Mouse (Mus musculus) spleen, postnatal 4 days (tissue): ENCODE data around the gene Slfn14.
"Not testable (repeated sequence)": the region's sequence is repeated elsewhere in the genome, so short reads cannot be mapped to it uniquely, and the experiment has no call there.

ENCODE experiments used
- DNase-seq, 2 experiments: peaks; one replicate each; pipeline ENCODE4 v3.0.0; 2022; ENCODE audit warnings: low spot score in 2 of 2

Slfn14 gene

DNA sequence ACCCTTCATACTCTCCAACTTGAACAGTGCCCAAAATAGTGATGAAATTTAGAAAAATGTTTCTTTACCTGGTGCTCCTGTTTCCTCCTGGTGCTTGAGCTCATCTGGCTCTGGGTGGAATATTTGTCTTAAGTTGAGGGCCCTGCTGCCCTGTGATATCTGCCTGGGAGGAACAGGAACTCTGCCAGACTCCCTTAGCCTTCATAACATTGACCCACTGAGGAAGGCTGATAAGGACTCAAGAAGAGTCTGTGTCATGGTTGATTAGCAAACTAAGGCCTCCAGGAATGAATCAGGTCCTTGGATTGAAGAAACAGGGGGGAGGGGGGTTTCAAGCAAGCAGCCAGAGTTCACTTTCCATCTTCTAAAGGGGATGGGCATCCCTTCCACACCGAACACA is at the start of gene Slfn14:
Gene Slfn14, minus strand, starts transcription at position 161 of the 400 bp plus-strand sequence.
- peak in 1 of 2 experiments; percentile 65 for DNase-seq

DNA sequence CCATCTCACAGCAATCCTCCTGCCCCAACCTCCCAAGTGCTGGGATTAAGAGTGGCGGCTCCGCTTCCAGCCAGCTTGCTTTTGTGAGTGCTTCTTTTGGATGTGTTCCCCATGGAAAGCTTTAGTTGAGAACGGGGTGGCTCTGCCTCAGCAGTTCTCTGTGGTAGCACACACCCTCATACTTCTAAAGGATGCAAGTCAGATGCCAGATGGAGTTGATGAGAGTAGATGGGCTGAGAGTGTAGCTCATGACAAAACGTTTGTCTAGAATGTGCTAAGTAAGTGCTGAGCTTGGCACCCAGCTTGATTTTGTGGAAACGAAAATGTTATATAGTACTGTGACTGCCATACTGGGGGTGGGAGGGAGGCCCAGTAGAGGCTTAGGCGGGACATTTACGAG is 49.3 kb upstream of the Slfn14 start:
- DNase-seq = no peak

DNA sequence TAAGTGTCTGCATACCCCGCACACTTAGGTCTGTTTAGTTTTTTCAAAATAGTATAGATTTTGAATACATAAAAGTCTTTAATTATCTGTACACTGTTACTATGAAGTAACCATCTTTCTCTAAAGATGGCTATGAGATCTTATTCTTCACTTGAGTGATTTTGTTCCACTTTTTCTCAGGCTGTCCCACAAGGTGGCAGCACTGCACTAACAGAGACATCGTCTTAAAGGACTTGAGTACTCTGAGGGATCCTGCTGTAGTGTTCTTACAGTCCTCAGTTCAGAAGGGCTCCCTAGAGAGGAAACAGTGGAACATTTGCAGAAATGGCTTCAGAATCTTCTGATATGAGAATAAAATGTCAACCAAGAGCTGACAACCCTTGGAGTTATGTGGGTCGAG is 40.9 kb upstream of the Slfn14 start:
- peak; percentile 49 to 72 for DNase-seq

DNA sequence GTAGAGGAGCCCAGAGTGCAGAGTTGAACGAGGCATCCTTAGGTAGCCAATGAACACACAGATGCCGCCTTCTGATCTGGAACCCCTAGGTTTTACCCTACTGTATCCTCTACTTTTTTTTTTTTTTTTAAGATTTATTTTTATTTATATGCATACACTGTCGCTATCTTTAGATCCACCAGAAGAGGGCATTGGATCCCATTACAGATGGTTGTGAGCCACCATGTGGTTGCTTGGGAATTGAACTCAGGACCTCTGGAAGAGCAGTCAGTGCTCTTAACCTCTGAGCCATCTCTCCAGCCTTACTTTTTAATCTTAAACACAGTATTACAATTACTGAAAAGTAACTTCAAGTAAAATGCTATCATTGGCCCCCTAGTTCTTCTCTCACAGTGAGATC is 40.2 kb upstream of the Slfn14 start:
- DNase-seq = not testable (repeated sequence)

DNA sequence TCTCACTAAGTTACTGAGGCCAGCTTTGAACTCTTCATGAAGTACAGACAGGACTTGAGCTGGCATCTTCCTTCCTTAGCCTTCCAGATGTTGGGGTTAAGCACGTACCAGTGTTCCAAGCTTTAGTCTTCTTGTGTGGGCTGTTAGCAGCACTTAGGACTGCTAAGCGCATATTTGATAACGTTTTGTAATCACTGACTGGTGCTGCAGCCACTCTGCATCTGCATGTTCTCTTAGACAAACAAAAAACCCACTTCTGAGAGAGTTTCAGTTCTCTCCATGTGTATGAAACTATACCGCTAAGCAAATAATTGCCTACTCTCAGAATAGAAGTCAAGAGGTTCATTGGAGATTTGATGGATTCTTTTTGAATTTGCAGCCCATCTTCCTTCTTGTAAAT is 32.5 kb upstream of the Slfn14 start:
- no peak for DNase-seq

DNA sequence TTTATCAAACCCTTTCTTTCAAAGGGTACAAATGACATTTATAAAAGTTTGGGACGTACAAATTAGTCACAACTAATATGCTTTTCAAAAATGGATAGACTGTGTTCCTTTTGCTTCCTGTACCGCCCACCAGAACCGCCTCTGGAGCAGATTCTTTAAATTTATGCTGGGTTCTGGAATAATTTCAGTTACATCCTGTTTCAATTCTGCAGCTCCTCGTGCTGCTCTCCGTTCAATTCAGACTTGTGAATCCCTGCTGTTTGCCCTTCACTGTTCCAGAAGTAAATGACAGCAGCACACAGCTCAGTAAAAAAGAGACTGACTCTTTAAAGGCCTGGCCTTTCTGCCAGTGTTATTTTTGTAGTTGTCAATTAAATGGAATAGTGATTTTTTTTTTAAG is 25.9 kb upstream of the Slfn14 start:
- no peak for DNase-seq

DNA sequence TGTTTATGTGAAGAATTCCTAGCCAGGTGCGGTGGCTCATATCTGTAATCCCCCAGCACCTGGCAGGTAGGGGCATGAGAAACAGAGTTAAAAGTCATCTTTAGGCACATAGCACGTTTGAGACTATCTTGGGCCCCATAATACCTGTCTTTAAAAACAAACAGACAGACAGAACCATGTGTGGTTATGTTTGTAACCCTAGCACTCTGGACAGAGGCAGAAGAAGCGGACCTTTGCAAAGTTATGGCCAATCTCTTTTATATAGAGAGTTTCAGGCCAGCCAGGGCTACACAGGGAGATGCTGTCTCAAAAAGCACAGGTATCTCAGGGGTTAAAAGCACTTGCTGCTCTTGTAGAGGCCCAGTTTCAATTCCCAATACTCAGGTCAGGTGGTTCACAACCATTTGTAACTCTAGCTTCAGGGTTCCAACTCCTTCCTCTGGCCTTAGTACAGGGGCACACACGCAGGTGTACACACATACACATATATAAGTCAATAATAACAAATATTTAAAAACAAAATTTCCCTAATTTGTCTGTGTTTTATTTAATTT is 20.3 kb upstream of the Slfn14 start:
- no peak for DNase-seq

DNA sequence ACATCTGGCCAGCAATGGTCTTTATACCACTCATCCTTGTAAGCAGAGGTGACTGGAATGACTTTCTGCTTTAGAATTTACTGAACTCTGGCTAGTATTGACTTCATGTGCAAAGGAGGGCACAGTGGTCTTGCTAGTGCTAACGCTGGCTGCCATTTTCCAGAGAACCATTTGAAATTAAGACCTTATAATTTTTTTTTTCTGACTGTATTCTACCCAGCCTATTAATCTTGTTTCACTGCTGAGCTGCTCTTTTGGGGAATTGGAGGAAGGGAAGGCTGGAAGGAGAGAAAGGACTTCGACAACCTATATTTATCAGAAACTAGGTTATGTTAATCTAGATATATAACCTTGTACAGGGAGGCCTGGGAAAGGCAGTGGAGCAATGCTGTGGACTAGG is 18.0 kb upstream of the Slfn14 start:
- DNase-seq = no peak

DNA sequence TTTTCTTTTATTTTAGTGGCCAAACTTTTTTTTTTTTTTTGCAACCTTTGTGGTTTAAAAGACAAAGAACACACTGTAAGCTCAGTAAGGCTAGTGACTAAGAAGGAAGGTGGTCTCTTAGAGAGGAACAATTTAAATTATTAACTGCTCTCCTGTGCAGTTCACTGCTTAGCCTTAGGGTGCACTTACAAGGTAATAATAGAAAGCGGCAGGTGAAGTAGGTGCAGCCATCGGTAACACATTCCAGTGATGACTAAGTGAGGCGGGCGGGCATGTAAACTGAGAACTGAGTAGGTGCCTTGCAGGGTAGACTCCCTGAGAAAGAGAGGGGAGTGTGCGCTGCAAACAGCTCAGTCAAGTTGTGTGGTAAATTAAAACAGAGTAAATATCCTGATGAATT is 17.2 kb upstream of the Slfn14 start:
- no peak for DNase-seq

DNA sequence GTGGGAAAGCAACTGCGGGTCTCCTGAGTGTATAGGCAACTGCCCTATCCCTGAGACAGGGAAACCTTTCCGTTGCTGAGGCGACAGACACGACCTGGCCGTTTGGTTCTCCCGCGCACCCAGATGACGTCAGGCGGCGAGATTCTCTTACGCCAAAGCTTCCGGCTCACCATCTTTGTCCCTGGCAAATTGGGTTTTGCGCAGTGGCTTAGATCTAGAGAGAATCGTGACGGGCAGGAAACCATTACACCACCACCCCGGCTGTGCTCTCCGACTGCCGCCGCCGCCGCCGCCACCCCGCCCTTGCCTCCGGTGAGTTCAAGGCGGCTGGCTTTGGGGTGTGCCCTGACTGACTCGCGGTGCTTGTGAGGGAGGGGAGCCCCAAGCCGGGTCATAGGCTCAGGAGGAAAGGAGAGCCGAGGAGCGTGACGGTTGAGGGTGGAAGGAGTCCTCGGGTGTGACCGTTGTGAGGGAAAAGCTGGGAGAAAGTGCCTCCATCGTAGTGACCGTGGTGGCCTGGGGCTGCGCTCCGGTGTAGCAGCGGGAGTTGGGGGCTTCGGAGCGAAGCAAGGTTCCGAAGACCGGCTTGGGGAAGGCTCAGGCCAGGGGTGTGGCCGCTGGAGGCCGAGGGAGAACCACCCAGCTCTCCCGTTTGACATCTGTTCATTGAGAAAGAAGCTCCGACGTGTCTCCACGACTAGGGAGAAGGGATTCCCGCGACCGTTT is 16.2 kb upstream of the Slfn14 start, which contains the start of gene Pex12:
Gene Pex12, minus strand, starts transcription at position 61 of the 726 bp plus-strand sequence.
- peak; percentile 92 to 95 for DNase-seq

DNA sequence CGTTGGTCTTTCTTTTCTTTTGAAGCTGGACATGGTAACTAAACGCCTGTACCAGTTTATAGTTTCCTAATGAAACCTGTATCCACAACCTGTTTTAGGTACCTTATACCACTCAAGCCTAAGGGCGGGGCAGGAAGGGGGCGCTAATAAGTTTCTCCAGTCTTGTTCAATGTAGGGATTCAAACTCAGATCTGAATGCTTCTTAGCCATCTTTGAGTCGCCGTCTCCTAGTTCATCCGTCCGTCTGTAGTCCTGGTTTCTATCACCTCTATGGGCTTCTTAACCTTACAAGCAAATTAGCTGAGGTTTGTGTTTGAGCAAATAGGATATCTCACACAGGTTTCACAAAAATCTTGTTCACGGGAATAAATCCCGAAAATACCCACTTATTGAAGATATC is 15.6 kb upstream of the Slfn14 start:
- peak in 1 of 2 experiments; percentile 43 for DNase-seq

DNA sequence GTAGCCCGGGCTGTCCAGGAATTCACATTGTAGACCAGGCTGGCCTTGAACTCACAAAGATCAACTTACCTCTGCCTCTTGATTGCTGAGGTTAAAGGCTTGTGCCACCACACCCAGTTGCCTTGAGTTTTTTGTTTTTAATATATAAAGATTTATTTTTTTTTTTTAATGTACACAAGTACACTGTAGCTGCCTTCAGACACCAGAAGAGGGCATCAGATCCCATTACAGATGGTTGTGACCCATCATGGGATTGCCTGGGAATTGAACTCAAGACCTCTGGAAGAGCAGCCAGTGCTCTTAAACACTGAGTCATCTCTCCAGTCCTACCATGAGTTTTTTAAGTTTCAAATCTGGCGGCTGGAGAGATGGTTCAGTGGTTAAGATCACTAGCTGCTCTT is 14.9 kb upstream of the Slfn14 start:
- no peak for DNase-seq

DNA sequence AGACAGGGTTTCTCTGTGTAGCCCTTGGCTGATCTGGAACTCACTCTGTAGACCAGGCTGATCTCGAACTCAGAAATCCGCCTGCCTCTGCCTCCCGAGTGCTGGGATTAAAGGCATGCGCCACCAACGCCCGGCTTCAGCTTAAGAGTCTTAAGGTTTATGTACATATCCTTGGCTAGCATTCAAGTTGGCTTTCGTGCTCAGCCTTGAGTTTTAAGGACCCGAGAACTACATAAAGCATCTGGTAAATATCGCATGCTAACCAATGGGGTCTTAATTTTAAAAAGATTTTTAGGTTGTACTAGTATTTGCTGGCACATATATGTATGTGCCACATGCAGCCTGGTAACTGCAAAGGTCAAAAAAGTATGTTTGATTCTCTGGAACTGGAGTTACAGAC is 13.2 kb upstream of the Slfn14 start:
- DNase-seq = no peak

DNA sequence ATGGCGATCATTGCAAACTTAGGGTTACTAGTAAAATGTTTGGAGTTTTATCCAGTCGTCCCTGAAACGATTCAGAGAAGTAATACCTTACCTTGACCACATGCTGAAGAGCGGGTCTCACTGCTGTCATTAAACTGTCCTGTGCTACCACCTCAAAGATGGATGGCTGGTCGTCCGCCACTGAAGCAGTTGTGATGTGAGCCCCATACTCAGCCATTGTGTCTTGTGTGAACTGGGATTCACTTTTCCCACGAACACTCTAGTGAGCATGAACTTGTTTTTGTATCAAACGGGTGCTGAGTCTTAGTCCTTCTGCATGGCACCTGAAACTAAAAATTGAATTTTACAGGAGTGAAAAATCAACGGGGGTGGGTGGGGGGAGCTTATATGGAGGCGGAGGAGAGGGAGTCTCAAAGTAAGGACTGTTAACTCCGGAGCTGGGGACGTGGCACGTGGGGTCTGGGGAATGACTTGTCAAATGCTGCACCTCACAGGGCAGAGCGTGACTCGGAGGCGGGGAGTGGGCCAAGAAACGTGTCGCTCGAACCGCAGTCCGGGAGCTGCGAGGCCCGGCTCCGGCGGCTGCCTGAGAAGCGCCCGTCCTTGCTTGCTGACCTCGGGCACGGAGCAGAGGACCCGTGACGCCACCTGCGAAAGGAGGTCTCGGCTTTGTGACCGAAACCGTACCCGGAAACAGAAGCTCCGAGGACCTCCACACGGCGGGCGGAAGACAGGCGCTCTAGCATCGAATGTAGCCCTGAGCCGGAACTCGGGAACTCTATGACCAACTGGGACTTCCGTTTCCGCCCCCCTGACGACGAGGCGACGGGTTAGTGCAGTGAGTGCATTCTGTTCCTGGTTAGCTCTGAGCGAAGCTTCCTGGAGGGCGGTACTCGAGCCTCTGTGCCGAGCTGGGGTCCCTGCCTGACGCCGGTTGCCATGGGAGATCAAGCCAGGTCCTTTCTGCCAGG is 12.0 kb upstream of the Slfn14 start, which contains the start of gene Ap2b1:
Gene Ap2b1, plus strand, starts transcription at position 800 of the 971 bp plus-strand sequence.
- DNase-seq = peak; percentile 90 to 92

DNA sequence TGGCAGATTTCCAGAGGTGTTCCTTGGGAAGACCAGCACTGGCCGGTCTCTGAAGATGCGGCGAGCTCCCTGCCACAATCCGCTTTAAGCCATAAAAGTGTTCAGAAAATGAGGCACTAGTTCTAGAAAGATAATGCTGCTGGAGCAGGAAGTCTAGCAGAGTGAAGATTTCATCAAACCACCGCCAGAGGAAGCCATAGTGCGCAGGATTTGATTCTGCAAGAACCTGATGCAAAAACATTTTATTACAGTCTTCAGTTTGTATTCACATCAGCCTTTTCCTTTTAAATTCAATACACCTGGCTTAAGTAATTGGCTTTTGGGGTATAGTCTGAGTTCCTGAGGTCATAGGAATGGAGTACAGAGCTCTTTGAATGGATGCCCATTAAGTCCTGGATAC is 11.3 kb upstream of the Slfn14 start:
- DNase-seq = no peak

DNA sequence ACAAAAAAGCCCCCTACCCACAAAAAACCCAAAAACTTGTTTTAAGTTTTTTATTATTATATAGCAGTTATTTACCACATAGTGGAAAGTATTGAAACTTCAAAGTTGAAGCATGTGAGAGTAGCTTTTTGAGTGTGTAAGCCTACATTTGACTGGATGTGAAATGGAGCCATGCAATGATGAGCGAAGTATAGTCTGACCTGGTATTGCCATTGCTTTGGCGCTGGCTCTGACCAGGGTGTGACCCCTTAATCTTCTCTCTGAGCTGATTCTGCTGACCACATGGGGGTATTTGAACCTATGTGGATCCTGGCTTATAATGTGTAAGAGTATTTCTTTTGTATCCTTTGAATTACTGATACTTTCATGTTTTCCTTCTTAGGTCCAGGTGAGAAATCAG is 7.6 kb upstream of the Slfn14 start:
- DNase-seq = no peak

DNA sequence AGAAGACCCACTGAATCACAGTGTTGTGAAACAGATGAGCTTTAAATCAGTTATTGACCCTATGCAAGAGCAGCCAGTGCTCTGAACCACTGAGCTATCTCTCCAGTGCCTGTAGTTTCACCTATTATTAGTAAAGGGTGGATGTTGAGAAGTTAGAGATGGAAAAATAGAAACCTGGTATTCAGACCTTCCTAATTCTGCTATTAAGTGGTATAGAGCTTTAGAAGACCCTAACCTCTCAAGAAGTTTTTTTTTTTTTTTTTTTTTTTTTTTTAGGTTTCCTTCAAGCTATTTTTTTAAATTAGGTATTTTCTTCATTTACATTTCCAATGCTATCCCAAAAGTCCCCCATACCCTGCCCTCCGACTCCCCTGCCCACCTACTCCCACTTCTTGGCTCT is 6.7 kb upstream of the Slfn14 start:
- DNase-seq = no peak

DNA sequence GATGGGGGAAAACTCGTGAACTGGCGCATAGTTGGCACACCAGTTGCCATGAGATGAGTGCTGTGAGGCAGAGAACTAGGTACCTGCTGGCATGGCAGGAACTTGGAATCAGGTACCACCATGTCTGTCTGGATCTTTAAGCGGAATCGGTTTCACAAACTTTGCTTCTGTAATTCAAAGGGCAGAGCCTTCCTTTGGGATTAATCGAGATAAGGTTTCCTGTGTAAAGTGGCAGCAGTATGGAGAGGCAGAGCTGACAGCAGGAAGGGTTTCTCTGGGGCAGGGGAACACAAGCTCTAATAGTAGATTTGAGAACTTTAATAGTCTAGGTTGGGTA is 5.7 kb upstream of the Slfn14 start:
- DNase-seq = no peak

DNA sequence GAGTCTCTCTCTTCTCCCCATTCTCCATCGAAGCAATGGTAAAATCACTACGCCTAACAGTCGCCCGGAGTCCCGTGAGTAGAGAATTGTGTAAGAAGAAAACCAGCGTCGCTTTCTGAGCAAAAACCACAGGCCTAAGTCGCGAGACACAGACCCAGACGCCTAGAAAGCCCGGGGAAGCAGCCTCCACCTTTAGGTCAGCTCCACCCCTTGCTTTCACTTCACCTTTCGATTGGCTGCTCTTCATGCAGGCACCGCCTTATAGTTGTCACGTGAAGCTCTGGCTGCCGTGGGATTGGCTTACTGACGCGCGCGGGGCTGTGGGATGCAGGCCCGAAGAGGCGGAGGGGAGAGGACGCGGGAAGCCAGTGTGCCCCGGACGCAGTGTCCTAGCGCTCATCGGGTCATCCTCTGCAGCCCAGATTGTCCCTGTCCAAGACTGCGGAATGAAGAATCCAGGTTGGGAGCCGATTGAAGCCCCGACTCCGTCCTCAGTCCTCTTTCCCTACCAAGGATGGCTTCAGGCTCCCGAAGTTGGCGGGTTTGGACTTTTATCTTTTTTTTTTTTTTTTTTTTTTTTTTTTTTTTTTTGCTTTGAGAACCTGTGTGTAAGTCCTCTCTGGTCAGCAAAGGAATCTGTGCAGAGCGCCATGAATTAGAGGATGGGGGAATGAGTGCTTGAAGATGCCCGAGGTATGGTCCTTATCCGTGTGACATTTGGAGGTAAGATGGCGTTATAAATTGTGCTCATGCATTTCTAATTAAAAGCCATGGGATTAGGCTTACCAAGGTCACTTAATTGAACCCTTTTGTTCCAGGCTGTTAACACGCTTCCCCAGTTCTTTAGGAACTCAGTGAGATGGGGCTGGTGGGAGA is 5.1 kb upstream of the Slfn14 start:
- DNase-seq = peak; percentile 93 to 95

DNA sequence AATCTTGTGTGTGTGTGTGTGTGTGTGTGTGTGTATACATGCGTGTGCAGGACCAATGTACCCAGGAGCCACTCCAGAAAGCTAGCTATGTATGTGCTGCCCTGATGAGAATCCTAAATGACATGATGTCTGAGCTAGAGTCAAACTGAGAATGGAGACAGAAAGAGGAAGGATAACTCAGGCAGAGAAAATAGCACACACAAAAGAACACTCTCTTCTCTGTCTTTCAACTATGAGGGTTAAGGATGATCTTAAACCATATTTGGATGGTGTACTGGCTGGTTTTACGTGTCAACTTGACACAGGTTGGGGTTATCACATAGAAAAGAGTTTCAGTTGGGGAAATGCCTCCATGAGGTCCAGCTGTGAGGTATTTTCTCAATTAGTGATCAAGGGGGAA is 3.1 kb upstream of the Slfn14 start:
- DNase-seq = no peak

DNA sequence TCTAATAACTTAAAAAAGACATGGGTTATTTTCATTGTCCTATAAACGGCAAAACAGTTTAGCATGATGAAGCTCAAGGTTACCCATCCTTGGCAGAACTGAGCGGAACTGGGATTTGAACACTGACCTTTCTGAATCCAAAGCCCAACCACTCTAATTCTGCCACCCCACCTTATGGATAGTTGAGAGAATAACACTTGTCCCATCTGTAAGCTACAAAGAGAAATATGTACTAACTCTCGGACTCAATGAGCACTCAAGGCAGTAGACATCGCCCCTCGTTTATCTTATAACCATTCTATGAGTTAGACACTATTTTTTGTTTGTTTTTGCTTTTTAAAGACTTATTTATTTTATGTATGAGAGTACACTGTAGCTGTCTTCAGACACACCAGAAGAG is 2.5 kb upstream of the Slfn14 start:
- no peak for DNase-seq

DNA sequence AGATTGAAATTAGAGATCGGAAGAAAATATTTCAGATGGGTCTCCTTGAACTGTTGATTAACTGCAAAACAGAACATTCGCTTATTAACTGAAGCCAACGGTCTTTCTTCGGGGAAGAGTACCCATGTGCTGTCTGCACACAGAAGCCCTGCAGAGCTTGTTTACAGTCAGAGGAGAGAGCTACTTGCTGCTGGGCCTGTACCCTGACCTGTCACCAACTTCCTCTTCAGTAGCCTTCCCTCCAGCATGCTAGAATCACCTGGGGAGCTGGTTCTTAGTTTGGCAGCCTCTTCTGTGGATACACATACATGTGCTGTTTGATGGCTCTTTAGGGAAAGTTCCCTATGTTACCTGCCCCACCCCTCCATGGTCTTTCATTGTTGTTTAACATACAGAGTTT is 899 bp downstream of the Slfn14 start:
- DNase-seq = no peak
